Mouse (Mus musculus) C2C12 (cell line): ENCODE results near the gene Tpk1. TPM values are rescaled to one million over a fixed set of nuclear protein-coding genes. Genes with fewer than 3 reads are reported as not detected.

Experiments
- H3K27me3 ChIP-seq: one replicate; pipeline ENCODE4 v1.6.1; 2011; ENCODE audit not compliant: control insufficient read depth, insufficient read depth, insufficient read length
- H3K36me3 ChIP-seq: one replicate; pipeline ENCODE4 v1.6.1; 2011; ENCODE audit not compliant: control insufficient read depth, insufficient read depth
- H3K4me3 ChIP-seq: one replicate; pipeline ENCODE4 v1.5.1; 2011; ENCODE audit warnings: mild to moderate bottlenecking, control low read depth; ENCODE audit not compliant: poor library complexity, insufficient read depth, severe bottlenecking
- H3K79me2 ChIP-seq: one replicate; pipeline ENCODE4 v1.6.1; 2011; ENCODE audit not compliant: control insufficient read depth, insufficient read depth
- H3K79me3 ChIP-seq: one replicate; pipeline ENCODE4 v1.6.1; 2011; ENCODE audit warnings: low read depth, control low read depth
- H3ac ChIP-seq: one replicate; pipeline ENCODE3; 2011; ENCODE audit warnings: low read depth; ENCODE audit not compliant: control insufficient read depth, insufficient read length
- CEBPB ChIP-seq: IDR thresholded peaks from one replicate; pipeline ENCODE4 v1.6.1; 2011; ENCODE audit warnings: low read depth, mild to moderate bottlenecking, control low read depth, moderate library complexity
- CTCF ChIP-seq: IDR thresholded peaks from one replicate; pipeline ENCODE4 v1.5.1; 2011; ENCODE audit not compliant: control insufficient read depth, insufficient read depth, insufficient read length
- FOSL1 ChIP-seq: IDR thresholded peaks from one replicate; pipeline ENCODE4 v1.8.0; 2011; ENCODE audit warnings: mild to moderate bottlenecking, low read length; ENCODE audit not compliant: poor library complexity, insufficient read depth, severe bottlenecking
- MAX ChIP-seq: IDR thresholded peaks from one replicate; pipeline ENCODE4 v1.6.1; 2011; ENCODE audit warnings: mild to moderate bottlenecking, control low read depth
- MYOD1 ChIP-seq: IDR thresholded peaks from one replicate; pipeline ENCODE4 v1.6.1; 2011; ENCODE audit warnings: low read depth; ENCODE audit not compliant: control insufficient read depth, insufficient read length
- MYOG ChIP-seq: IDR thresholded peaks from one replicate; pipeline ENCODE4 v1.6.1; 2011; ENCODE audit not compliant: control insufficient read depth, insufficient read length; ENCODE audit errors: extremely low read depth
- USF1 ChIP-seq: IDR thresholded peaks from one replicate; pipeline ENCODE4 v1.6.1; 2011; ENCODE audit warnings: low read depth, mild to moderate bottlenecking, control low read depth, moderate library complexity
- polyA plus RNA-seq: library from polyadenylated mRNA; unstranded; fragments of >200 nt; fragmentation: generic; extraction: Trizol; gene quantifications from one replicate; pipeline ENCODE4 v1.2.1, GENCODE M21; 2012; ENCODE audit warnings: missing spikeins

The Tpk1 gene
- polyA plus RNA-seq, 1 experiment, result 0.82 TPM

DNA sequence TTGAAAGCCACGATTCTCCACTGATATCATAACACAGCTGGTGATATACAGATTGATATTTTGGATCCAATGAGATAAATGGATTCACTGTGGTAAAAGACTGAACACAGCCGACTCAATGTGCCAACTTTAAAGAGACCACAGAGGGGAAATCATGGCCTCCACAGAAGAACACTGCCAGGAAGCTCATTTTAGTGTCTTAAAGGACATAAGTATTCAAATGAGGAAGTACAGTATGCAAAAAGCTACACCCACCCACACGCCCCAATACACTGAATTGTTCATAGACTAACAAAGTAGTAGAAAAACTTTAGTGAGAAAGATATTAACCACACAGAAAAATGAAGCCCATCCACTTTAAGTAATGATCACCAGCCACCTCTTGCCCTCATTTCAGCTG, 46.8 kb downstream of the Tpk1 start:
- Histone ChIP-seq H3K36me3 (no peaks in the 10 kb centered on the region), H3K79me3 (no peaks in the 10 kb centered on the region), H3K27me3 (no peaks in the 10 kb centered on the region), H3K79me2 (no peaks in the 10 kb centered on the region), H3ac (no peak overlapping the region), H3K4me3 (no peak overlapping the region)
- TF ChIP-seq USF1 (no peak), CTCF (no peak), FOSL1 (no peak), MAX (no peak), MYOD1 (no peak), CEBPB (no peak), MYOG (no peak)

DNA sequence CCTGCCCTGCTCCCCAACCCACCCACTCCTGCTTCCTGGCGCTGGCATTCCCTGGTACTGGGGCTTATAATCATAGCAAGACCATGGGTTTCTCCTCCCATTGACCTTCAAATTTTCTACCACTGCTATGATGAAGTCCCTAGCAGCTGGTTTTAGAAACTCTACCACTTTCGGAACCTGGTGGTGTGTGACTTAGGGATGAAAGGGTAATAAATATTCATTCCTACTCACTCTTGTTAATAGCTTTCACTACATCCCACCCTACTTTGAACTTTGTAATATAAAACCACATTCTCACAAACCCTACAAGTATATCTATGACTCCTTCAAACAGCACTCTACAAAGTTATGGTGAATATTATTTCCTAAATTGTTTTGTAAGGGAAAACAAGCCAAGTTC, 54.3 kb downstream of the Tpk1 start:
- TF ChIP-seq CEBPB (no peak), USF1 (no peak), MYOG (no peak), CTCF (no peak), FOSL1 (no peak), MYOD1 (no peak), MAX (no peak)
- no peaks in the 10 kb centered on the region for H3K79me2 ChIP-seq

DNA sequence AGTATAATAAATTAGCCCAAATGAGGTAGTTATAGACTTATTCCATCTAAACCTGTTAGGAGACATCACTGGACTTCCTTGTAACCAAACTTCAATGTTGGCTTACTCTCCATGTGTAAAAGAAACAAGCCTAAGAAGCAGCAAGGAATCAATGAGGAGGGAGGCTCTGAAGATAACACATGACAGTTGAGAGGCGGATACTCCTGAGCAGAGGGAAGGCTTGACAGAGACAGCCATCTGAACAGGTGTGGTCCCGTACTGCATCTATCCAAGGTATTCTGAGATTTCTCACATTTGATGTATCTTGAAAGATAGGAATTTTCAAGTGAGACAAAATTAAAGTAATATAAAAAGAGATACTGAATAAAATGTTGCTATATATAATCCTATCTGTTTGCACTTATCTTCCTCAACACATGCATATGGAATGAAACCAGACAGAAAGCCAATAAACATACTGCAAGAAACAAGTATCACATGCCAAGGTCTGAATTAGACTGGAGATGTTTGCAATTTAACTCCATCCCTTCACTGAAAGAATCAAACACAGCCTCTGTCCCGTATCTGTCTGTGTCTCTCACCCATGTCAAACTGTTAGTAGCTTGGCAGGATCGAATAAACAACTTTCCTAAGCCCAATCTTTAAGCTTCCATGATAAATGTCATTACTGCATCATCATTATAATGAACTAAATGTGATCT, 75.1 kb downstream of the Tpk1 start:
- Histone ChIP-seq H3K4me3 (no peak overlapping the region), H3K79me2 (no peaks in the 10 kb centered on the region), H3ac (no peak overlapping the region), H3K36me3 (no peaks in the 10 kb centered on the region), H3K27me3 (no peaks in the 10 kb centered on the region), H3K79me3 (no peaks in the 10 kb centered on the region)
- no peak for TF ChIP-seq FOSL1

More for the DNA sequence above, 54.3 kb downstream of the Tpk1 start:
- Histone ChIP-seq H3ac (no peak overlapping the region), H3K79me3 (no peaks in the 10 kb centered on the region), H3K4me3 (no peak overlapping the region), H3K27me3 (no peaks in the 10 kb centered on the region), H3K36me3 (no peaks in the 10 kb centered on the region)

DNA sequence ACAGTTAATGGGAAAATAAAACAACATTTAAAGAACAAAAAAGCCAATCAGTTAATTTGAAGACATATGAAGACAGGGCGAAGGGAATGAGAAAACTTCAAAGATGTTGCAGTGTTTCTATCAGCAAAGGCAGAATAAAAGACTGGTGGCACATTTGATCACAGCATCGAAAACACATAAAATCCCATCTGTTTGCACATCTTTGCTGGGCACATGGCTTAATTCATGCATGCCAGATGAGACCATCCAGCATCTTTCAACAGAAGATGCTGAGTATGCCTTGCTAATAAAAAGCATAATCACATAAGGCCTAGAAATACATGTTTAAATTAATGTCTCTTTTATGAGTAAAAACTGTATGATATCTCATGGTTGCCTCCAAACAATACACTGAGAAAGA, 80.8 kb downstream of the Tpk1 start:
- Histone ChIP-seq H3K4me3 (no peak overlapping the region), H3K27me3 (no peaks in the 10 kb centered on the region), H3ac (no peak overlapping the region), H3K79me3 (no peaks in the 10 kb centered on the region), H3K36me3 (no peaks in the 10 kb centered on the region), H3K79me2 (no peaks in the 10 kb centered on the region)
- no peak for TF ChIP-seq CTCF
- no peak for TF ChIP-seq MYOG
- TF ChIP-seq FOSL1, result no peak
- TF ChIP-seq CEBPB, result no peak
- TF ChIP-seq MYOD1, result no peak
- no peak for TF ChIP-seq USF1
- no peak for TF ChIP-seq MAX

DNA sequence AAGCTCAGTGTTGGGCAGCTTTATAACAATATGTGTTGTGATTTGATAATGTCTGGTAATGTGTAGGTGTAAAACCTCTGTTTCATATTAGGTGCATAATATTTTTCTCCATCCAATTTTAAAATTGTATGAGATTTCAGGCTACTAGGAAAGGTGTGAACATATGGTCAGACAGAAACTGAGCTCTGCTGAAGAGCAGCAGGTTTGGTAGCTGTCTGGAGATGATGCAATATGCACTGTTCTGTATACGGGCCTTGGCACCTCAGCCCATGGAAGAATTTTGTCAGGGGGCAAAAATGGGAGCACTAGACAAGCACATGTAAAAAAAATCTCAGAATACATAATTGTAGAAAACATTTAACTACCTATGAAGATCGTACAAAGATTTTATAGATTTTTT, 84.3 kb downstream of the Tpk1 start:
- H3K36me3 ChIP-seq, result no peaks in the 10 kb centered on the region
- no peaks in the 10 kb centered on the region for H3K27me3 ChIP-seq
- H3K4me3 ChIP-seq, result no peak overlapping the region
- H3K79me3 ChIP-seq, result no peaks in the 10 kb centered on the region
- H3ac ChIP-seq, result no peak overlapping the region
- no peaks in the 10 kb centered on the region for H3K79me2 ChIP-seq
- TF ChIP-seq FOSL1 (no peak), CEBPB (no peak), CTCF (no peak), MAX (no peak), MYOD1 (no peak), USF1 (no peak), MYOG (no peak)

DNA sequence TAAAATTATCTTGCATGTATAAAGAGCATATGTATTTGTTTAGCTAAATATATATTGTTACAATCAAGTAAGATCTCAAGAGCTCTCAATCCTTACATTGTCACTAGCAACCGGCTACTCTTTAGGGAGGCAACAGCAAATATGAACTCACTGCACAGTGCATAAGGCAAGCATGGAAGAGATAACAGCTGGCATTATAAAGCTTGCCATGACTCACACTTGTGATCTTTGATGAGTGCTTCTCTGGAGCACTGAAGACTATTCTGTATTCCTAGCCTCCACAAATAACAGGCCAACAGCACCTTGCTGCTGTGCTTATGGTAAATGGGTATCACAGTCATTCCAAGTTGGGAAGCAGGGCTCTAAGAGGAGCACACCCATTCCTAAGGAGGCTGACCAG, 98.2 kb downstream of the Tpk1 start:
- TF ChIP-seq CTCF (no peak), USF1 (no peak), MYOD1 (no peak), MAX (no peak), CEBPB (no peak), FOSL1 (no peak), MYOG (no peak)
- Histone ChIP-seq H3K79me2 (no peaks in the 10 kb centered on the region), H3K4me3 (no peak overlapping the region)

More for the DNA sequence above, 98.2 kb downstream of the Tpk1 start:
- no peak overlapping the region for H3ac ChIP-seq
- H3K36me3 ChIP-seq, result no peaks in the 10 kb centered on the region
- no peaks in the 10 kb centered on the region for H3K79me3 ChIP-seq
- H3K27me3 ChIP-seq, result no peaks in the 10 kb centered on the region
